Mouse (Mus musculus): ENCODE measurements around the gene Gtf3c1.

GRCm38 (mm10) chr7:125599373-125599973, 108.1 kb downstream of the Gtf3c1 start:
- no peak for TF ChIP-seq CTCF (conservative IDR thresholded peaks at IDR 0.05; ENCODE audit: insufficient read depth, insufficient read length, low read depth, low read length)
- TF ChIP-seq POLR2A (IDR thresholded peaks at IDR 0.05; ENCODE audit: low read depth, low read length) = no peak
